Mouse (Mus musculus): ENCODE measurements around the gene Efna2.

DNA sequence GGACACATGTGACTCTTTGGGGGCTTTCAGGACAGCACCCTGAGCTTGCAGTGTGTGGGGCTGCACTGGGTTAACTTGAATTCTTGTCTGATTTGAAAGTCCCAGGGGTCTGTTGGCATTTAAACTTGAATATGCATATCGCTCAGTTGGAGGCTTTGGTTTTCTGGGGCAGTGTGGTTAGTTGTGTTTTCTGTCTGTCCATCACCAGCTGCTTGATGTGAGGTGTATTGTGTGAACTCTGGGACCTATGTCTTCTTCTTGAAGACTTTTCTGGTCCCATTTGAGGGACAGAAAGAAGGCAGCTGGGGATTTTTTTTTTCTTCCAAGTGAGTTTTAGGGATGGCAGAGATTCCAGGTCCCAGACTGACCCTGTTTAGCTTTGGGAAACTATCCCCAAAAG is 27.9 kb downstream of the Efna2 start:
- TF ChIP-seq GATA1 (IDR thresholded peaks at IDR 0.05; ENCODE audit: low read length) (no peak), TAL1 (IDR thresholded peaks at IDR 0.05; ENCODE audit: low read length) (no peak)
